Mouse (Mus musculus): ENCODE measurements at regions not wholly inside any gene's neighbourhood (a gene's known extent, or its start where the extent isn't known, plus 50 kb on each side); places are given as distances from the start of the nearest gene placed in this dataset.

DNA sequence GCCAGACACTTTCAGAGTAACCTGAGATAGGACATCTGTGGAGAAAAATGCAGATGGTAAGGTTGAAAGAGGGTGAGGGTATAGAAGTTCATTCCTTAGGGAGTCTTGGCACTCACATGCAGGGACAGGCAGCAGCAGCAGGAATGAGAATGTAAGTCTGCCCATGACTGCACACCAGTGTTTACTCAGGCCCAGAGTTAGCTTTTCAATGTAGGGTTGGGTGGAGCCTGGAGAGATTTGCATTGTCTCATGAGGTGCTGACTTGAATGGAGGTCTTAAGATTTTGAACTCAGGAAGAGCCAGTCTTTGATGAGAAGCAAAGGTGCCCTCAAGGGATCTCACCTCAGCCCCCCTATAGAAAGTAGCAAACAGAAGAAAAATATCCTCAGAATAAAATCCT, 918.9 kb downstream of the Adam6a start:
- no peak for TF ChIP-seq CTCF (IDR thresholded peaks at IDR 0.05; ENCODE audit: low read depth)
- TF ChIP-seq EP300 (IDR thresholded peaks at IDR 0.05; ENCODE audit: low read depth), result no peak
